Mouse (Mus musculus): ENCODE measurements around the gene Lgals2. TPM values are rescaled to one million over a fixed set of nuclear protein-coding genes. Genes with fewer than 3 reads are reported as not detected.
A peak's percentile ranks its signal among the peaks of the same experiment; 100 is the strongest.

Lgals2 gene
- polyA plus RNA-seq, 1 experiment from 2014 or later, result 39.4 TPM

- peaks cover 11% of the 10 kb centered on the region; the same call in 1 of the 2 replicates for H3K4me1 ChIP-seq (replicated peaks; ENCODE audit: control insufficient read depth, insufficient read depth)
These were observed 20.9 kb downstream of the Lgals2 start for GRCm38 (mm10) chr15:78834233-78835005.

GRCm38 (mm10) chr15:78833582-78833981, 21.7 kb downstream of the Lgals2 start:
- H3K4me1 ChIP-seq (replicated peaks; ENCODE audit: control insufficient read depth, insufficient read depth), result peaks cover 11% of the 10 kb centered on the region; the same call in 1 of the 2 replicates
- ATAC-seq (ENCODE audit: low FRiP score, low TSS enrichment), result no peak
- peak overlapping the region; percentile 88 for H3K27ac ChIP-seq (replicated peaks)
- no peaks in the 10 kb centered on the region for H3K27me3 ChIP-seq (ENCODE audit: control insufficient read depth, insufficient read depth, low read length)
- TF ChIP-seq EP300 (optimal IDR thresholded peaks at IDR 0.05) (no peak), CTCF (IDR thresholded peaks at IDR 0.05; ENCODE audit: low read depth) (no peak)
- H3K9me3 ChIP-seq (ENCODE audit: control insufficient read depth, low read length), result no peaks in the 10 kb centered on the region
- DNase-seq (ENCODE audit: low spot score), result peak; percentile 17
- no peak overlapping the region for H3K4me2 ChIP-seq (replicated peaks; ENCODE audit: low read depth)
- H3K9ac ChIP-seq (ENCODE audit: low read length), result no peak overlapping the region
- 80% methylated on average over 3 of the region's 3 CpGs for WGBS
- H3K36me3 ChIP-seq (ENCODE audit: control insufficient read depth, insufficient read depth, low read length), result no peaks in the 10 kb centered on the region
- no peak overlapping the region for H3K4me3 ChIP-seq (ENCODE audit: low read depth, low read length)

More at GRCm38 (mm10) chr15:78834233-78835005, 20.9 kb downstream of the Lgals2 start:
- DNase-seq (ENCODE audit: low spot score) (peak; percentile 39), ATAC-seq (ENCODE audit: low FRiP score, low TSS enrichment) (peak; percentile 19; the same call in 1 of the 2 replicates)
- H3K4me2 ChIP-seq (replicated peaks; ENCODE audit: low read depth), result no peak overlapping the region
- H3K9ac ChIP-seq (ENCODE audit: low read length), result no peak overlapping the region
- TF ChIP-seq CTCF (IDR thresholded peaks at IDR 0.05; ENCODE audit: low read depth), result 0 out of 2 replicates have a peak, but pooled peaks have one; percentile 6
- no peak for TF ChIP-seq EP300 (optimal IDR thresholded peaks at IDR 0.05)
- no peaks in the 10 kb centered on the region for H3K27me3 ChIP-seq (ENCODE audit: control insufficient read depth, insufficient read depth, low read length)
- H3K36me3 ChIP-seq (ENCODE audit: control insufficient read depth, insufficient read depth, low read length), result no peaks in the 10 kb centered on the region
- H3K4me3 ChIP-seq (ENCODE audit: low read depth, low read length), result no peak overlapping the region
- 31% methylated on average over 10 of the region's 10 CpGs for WGBS
- peak overlapping the region; percentile 88 for H3K27ac ChIP-seq (replicated peaks)
- H3K9me3 ChIP-seq (ENCODE audit: control insufficient read depth, low read length), result no peaks in the 10 kb centered on the region

- peak overlapping the region; percentile 14; the same call in 1 of the 2 replicates for H3K9ac ChIP-seq (ENCODE audit: low read length)
- no peak overlapping the region; the same call in 1 of the 2 replicates for H3K4me2 ChIP-seq (replicated peaks; ENCODE audit: low read depth)
- peak overlapping the region; percentile 88 for H3K27ac ChIP-seq (replicated peaks)
- ATAC-seq (ENCODE audit: low FRiP score, low TSS enrichment) (peak; percentile 59), DNase-seq (ENCODE audit: low spot score) (peak; percentile 59)
- no peak for TF ChIP-seq CTCF (IDR thresholded peaks at IDR 0.05; ENCODE audit: low read depth)
- no peak for TF ChIP-seq EP300 (optimal IDR thresholded peaks at IDR 0.05)
- WGBS, result 24% methylated on average over 14 of the region's 14 CpGs
- no peaks in the 10 kb centered on the region for H3K36me3 ChIP-seq (ENCODE audit: control insufficient read depth, insufficient read depth, low read length)
- no peaks in the 10 kb centered on the region for H3K9me3 ChIP-seq (ENCODE audit: control insufficient read depth, low read length)
- H3K4me3 ChIP-seq (ENCODE audit: low read depth, low read length), result no peak overlapping the region
- H3K27me3 ChIP-seq (ENCODE audit: control insufficient read depth, insufficient read depth, low read length), result no peaks in the 10 kb centered on the region
- peaks cover 13% of the 10 kb centered on the region; the same call in 1 of the 2 replicates for H3K4me1 ChIP-seq (replicated peaks; ENCODE audit: control insufficient read depth, insufficient read depth)
These were observed 22.6 kb downstream of the Lgals2 start for GRCm38 (mm10) chr15:78832701-78833123.

GRCm38 (mm10) chr15:78831720-78832657, 23.3 kb downstream of the Lgals2 start:
- Histone ChIP-seq H3K9ac (ENCODE audit: low read length) (0 out of 2 replicates have a peak overlapping the region, but pooled peaks have one; percentile 23), H3K36me3 (ENCODE audit: control insufficient read depth, insufficient read depth, low read length) (no peaks in the 10 kb centered on the region), H3K27ac (replicated peaks) (peak overlapping the region; percentile 88), H3K4me1 (replicated peaks; ENCODE audit: control insufficient read depth, insufficient read depth) (peaks cover 13% of the 10 kb centered on the region; the same call in 1 of the 2 replicates), H3K4me3 (ENCODE audit: low read depth, low read length) (no peak overlapping the region), H3K4me2 (replicated peaks; ENCODE audit: low read depth) (no peak overlapping the region; the same call in 1 of the 2 replicates), H3K27me3 (ENCODE audit: control insufficient read depth, insufficient read depth, low read length) (no peaks in the 10 kb centered on the region), H3K9me3 (ENCODE audit: control insufficient read depth, low read length) (no peaks in the 10 kb centered on the region)
- DNase-seq (ENCODE audit: low spot score) (peak; percentile 40), ATAC-seq (ENCODE audit: low FRiP score, low TSS enrichment) (peak; percentile 39)
- TF ChIP-seq CTCF (IDR thresholded peaks at IDR 0.05; ENCODE audit: low read depth) (no peak), EP300 (optimal IDR thresholded peaks at IDR 0.05) (no peak)
- 41% methylated on average over 19 of the region's 19 CpGs for WGBS

GRCm38 (mm10) chr15:78830742-78831719, 24.3 kb downstream of the Lgals2 start:
- no peak overlapping the region for H3K9ac ChIP-seq (ENCODE audit: low read length)
- H3K4me3 ChIP-seq (ENCODE audit: low read depth, low read length), result no peak overlapping the region
- TF ChIP-seq EP300 (optimal IDR thresholded peaks at IDR 0.05), result no peak
- TF ChIP-seq CTCF (IDR thresholded peaks at IDR 0.05; ENCODE audit: low read depth), result peak; percentile 39
- no peaks in the 10 kb centered on the region for H3K27me3 ChIP-seq (ENCODE audit: control insufficient read depth, insufficient read depth, low read length)
- no peak overlapping the region; the same call in 1 of the 2 replicates for H3K27ac ChIP-seq (replicated peaks)
- 67% methylated on average over 10 of the region's 10 CpGs for WGBS
- DNase-seq (ENCODE audit: low spot score) (no peak), ATAC-seq (ENCODE audit: low FRiP score, low TSS enrichment) (no peak)
- no peaks in the 10 kb centered on the region for H3K36me3 ChIP-seq (ENCODE audit: control insufficient read depth, insufficient read depth, low read length)
- H3K9me3 ChIP-seq (ENCODE audit: control insufficient read depth, low read length), result no peaks in the 10 kb centered on the region
- peaks cover 13% of the 10 kb centered on the region; the same call in 1 of the 2 replicates for H3K4me1 ChIP-seq (replicated peaks; ENCODE audit: control insufficient read depth, insufficient read depth)
- H3K4me2 ChIP-seq (replicated peaks; ENCODE audit: low read depth), result no peak overlapping the region
